Mouse (Mus musculus) splenic B cell, adult 2 months (primary cell): ENCODE data around the gene Csrnp3.

Experiments used
- DNase-seq: peaks from one replicate; pipeline ENCODE4 v3.0.0-alpha.2; 2011; ENCODE audit warnings: low read depth, low spot score
- H3K27me3 ChIP-seq: 2 replicates; pipeline ENCODE4 v1.6.1; 2012; ENCODE audit warnings: mild to moderate bottlenecking, low read length, moderate library complexity, mixed read lengths; ENCODE audit not compliant: control insufficient read depth, poor library complexity, insufficient read depth, severe bottlenecking
- H3K36me3 ChIP-seq: 2 replicates; pipeline ENCODE4 v1.6.1; 2012; ENCODE audit warnings: mild to moderate bottlenecking, low read length, moderate library complexity, mixed read lengths; ENCODE audit not compliant: control insufficient read depth, poor library complexity, insufficient read depth, severe bottlenecking

Gene Csrnp3

DNA sequence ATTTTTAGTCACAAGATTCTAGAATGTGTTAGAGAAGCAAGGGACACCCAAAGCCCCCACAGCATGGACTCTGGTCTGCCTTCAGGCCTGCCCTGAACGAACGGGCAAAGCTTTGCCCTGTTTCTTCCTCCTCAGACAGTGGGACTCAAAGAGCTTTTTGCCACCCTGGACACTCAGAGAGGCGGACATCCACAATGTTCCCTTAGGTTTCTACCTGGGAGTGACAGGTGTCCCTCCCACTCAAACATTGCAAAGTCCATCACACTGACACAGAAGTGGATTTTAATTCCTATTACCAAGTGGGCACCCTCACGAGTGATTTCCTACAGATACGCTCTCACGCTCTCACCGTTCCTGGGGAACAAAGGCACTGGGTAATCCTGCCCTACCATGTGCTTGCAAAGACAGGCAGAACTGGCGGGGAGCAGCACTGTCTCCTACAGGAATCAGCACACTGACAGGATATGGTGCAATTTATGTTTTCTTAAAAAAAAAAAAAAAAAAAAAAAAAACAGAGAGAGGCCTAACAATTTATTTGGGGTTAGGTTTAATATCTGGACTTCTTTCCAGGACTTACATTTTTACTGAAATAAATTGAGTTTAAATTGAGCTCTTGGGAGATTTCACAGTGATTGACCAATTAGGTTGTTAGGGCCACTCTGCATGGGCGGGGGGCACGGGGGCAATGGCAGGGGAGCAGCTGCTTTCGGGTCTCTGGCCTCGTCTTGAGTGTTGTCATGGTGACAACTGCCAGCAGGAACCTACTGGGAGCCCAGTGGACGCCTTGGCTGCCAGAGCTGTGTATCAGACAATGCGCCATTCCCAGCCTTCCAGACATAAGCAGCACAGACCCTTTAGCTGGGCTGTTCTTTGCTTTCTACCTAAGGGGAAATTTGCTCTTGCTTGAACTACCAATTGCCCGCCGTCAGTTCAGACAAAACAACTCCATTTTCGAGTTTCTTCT lies 198.2 kb downstream of the Csrnp3 start:
- H3K27me3 ChIP-seq, result no peaks in the 10 kb centered on the region
- H3K36me3 ChIP-seq, result no peaks in the 10 kb centered on the region
- no peak for DNase-seq

DNA sequence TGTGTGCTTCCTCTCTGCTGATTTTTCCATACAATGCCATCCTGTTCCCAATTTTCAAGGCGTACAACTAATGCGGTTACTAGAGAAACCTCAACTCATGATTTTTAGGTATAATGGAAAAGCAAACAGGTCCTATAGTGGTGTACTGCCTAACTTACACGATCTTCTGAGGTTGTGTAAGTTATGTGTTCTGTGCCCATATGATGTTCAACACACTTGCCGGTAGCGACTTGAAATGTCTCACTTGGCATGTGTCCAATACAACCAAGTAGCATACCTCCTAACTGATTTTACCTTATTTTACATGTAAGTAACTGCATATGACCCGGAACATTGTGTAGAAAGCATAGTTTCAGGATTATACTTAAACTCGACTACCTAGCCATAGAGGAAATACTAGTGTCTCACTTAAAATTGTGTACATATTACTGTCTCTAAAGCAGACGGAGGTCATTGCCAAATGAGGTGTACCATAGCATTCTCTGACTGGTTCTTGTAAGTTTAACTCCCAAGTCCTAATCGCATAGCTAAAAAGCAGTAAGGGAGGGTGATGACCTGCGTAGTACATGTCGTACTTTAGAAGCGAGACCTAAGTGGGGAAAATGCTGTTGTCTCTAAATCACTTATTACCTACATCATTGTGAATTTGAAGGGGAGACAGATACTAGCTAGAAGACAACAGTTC lies 199.0 kb downstream of the Csrnp3 start:
- Histone ChIP-seq H3K36me3 (no peaks in the 10 kb centered on the region), H3K27me3 (no peaks in the 10 kb centered on the region)
- DNase-seq, result no peak

DNA sequence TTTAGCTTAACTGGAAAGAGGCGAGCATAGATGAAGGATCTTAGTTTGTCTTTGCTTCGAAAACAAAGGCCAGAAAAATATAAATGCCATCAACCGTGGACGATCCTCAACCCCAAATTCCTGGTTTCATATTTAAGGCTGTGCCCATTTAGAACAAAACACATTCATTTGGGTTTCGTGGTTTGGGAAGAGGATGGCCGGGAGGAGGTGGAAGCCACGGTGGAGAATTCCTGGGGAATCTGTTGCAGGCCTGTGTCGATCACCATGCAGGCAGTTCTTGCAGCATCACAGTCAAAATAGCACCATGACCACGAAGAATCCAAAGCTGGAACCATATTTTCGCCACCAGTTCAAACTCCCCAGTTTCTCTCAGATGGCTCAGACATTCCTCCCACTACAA lies 217.7 kb downstream of the Csrnp3 start:
- DNase-seq, result no peak
- H3K36me3 ChIP-seq, result no peaks in the 10 kb centered on the region
- no peaks in the 10 kb centered on the region for H3K27me3 ChIP-seq

DNA sequence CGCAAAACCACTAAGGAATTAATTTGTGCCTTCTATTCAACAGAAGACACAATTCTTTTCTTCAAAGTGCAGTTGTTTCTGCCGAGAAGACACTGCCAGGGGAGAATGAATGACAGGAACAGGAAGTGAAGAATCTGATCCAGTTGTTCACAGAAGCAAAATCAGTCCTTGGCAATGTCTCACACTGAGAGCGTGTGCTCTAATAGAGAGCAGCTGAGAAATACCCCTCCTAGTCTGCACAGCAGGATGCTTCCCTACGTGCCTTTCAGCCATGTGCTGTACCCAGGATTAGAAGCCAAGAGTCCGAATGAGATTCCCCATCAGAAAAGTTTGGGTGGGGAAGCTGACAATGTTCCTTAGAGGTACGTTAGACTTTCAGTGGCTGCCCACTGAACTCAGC lies 223.9 kb downstream of the Csrnp3 start:
- Histone ChIP-seq H3K27me3 (no peaks in the 10 kb centered on the region), H3K36me3 (no peaks in the 10 kb centered on the region)
- no peak for DNase-seq

DNA sequence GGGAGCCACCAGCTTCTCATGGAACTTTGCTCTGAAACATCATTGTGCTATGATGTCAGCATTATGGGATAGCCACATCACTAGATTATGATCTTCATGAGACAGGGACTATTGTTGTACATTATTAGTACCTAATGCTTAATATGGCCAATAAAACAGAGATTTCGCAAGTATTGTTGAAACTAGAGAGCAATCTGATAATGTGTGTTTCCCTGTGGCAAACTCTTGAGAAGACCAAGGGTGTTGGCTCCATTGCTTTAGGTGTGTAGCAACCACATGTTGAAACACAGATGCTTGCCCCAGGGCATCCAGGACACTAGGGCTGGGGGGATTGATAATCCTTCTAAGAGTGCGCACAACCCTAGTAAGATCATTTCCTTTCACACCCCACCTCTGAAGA lies 235.2 kb downstream of the Csrnp3 start:
- Histone ChIP-seq H3K27me3 (no peaks in the 10 kb centered on the region), H3K36me3 (no peaks in the 10 kb centered on the region)
- DNase-seq, result no peak
